Mouse (Mus musculus) activated CD4-positive, CD25-positive, alpha-beta regulatory T cell, adult 4 months (primary cell): Measurements from ENCODE around the gene Spata25. TPM values are rescaled to one million over a fixed set of nuclear protein-coding genes. Genes with fewer than 3 reads are reported as not detected.
A peak's percentile ranks its signal among the peaks of the same experiment; 100 is the strongest.
"Not testable (repeated sequence)": the region's sequence is repeated elsewhere in the genome, so short reads cannot be mapped to it uniquely, and the experiment has no call there.

Experiments used
- ATAC-seq: one replicate; pipeline ENCODE4 v1.8.0; 2017
- polyA plus RNA-seq, 2 experiments: library from polyadenylated mRNA; unstranded; fragments of 100-300 nt; shearing (Covaris generic); gene quantifications; one replicate each; pipeline ENCODE4 v1.2.1; 2017

Gene Spata25
- not detected for polyA plus RNA-seq

DNA sequence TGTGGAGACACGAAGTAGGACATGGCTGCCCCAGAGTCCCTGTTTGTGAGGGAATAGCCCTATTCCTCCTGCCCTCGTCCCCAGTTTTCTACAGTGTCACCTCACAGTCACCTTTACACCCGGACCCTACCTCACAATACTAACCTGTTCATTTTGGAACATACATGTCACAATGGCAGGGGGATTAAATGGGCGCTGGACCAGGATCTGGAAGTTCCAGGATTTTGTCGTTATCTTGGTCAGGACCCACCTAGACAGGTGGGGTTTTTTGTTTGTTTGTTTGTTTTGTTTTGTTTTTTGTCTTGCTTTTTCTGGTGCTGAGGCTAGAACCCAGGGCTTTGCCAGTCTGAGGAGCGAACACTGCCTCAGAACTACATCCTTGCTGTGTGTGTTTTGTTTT is at the start of gene Spata25:
Spata25 (minus strand) TSS at position 101 of the 400 bp plus-strand sequence.
- no peak for ATAC-seq

DNA sequence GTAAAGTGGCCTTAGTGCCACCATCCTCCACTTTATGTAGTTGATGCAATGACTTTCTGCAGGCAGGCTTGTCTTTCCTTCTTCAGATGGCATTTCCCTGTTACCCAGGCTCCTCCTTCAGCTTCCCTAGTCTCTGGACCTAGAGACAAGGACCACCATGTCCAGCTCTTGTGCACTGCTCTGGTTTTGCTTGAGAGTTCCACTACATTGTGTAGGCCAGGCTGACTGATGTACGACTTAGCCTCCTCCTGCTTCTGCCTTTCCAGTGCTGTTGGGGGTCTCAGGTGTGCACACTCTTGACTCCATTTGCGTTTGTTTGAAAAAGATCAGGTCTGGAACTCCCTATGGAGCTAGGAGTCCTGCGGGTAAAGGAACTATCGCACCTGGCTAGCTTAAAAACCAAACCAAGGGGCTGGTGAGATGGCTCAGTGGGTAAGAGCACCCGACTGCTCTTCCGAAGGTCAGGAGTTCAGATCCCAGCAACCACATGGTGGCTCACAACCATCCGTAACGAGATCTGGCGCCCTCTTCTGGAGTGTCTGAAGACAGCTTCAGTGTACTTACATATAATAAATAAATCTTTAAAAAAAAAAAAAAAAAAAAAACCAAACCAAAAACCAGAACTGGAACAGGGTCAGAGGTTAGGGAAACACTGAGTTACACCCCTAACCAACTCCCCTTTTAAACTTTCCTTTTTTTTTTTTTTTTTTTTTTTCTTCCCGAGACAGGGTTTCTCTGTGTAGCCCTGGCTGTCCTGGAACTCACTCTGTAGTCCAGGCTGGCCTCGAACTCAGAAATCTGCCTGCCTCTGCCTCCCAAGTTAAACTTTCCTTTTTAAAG is 49.3 kb upstream of the Spata25 start:
- ATAC-seq, result not testable (repeated sequence)

DNA sequence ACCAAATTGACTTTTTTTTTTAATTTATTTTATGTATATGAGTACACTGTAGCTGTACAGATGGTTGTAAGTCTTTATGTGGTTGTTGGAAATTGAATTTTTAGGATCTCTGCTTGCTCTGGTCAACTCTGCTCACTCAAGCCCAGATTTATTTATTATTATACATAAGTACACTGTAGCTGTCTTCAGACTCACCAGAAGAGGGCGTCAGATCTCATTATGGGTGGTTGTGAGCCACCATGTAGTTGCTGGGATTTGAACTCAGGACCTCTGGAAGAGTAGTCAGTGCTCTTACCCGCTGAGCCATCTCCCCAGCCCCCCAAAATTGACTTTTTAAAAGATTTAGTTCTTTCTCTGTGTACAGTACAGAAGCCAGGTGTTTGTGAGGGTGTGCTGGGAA is 47.3 kb upstream of the Spata25 start:
- not testable (repeated sequence) for ATAC-seq

DNA sequence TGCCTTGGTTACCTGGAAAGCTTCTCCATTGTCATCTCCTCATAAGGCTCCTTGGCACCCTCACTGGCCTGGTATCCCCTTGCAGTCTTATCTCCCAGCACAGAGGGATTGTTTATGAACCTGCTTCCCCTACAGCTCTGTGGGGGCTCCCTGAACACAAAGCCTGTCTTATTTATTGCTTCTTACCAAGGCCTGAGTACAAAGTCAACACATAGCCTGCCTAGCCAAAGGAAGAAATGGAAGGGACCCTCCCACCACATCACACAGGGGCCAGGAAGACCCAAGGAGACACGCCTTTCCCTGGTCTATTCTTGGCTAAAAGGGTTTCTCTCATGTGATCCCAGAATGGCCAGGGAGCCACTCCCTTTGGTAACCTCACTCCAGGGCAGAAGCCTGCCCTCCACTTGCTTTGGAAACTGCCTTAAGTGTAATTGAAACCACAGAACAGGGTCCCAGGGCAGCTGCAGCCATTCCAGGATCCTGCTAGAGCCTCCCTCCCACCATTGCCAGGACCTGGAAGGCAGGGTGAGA is 46.0 kb upstream of the Spata25 start:
- ATAC-seq, result no peak

DNA sequence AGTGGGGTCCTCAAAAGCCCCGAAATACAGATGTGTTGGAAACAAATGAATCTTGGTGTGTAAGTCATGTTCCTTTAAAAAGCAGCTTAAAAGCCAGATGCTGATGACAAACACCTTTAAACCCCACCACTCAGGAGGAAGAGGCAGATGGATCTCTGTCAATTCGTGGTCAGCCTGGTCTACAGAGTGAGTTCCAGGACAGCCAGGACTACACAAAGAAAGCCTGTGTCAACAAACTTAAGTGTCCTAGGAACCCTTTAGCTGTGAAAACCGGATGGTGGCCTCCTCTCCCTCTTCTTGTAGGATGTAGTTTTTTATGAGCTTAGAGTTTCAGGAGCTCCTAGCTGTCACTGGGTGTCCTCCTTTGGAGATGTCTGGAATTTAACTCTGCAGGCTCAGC is 45.3 kb upstream of the Spata25 start:
- ATAC-seq, result no peak

DNA sequence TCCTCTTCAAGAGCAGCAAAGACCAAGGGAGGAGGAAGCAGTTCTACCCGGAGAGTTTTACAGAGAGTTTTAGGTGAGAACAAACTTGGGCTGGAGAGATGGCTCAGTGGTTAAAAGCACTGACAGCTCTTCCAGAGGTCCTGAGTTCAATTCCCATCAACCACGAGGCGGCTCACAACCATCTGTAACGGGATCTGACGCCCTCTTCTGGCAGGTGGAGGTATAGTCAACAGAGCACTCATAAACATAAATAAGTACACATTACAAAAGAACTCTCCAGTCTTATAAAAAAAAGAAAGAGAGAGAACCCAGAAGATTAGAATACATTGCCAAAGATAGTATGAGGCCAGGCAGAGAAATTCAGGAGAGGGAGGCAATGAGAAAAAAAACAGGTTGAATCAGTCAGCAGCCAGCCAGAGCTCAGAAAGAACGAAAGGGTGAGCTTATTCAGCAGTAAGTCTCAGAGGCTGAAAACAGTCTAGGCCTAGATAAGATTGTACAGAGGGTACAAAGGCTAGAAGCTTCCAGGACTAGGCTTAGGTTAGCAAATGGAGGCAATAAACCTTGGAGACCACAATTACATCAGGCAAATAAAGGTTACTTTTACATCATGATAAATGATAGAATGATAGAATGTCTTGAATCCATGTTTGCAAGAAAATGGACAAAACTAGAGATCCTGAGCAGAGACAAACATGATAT is 43.4 kb upstream of the Spata25 start:
- ATAC-seq, result no peak

DNA sequence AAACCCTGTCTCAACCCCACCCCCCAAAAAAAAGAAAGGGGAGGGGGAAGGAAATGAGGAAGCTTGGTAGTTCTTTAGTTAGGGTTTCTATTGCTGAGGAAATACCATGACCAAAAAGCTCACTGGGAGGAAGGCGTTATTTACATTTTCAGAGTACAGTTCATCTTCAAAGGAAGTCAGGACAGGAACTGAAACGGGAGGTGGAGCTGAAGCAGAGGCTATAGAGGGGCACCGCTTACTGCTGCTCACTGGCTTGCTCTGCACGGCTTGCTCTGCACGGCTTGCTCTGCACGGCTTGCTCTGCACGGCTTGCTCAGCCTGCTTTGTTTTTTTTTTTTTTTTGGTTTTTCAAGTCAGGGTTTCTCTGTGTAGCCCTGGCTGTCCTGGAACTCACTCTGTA is 40.2 kb upstream of the Spata25 start:
- peak; percentile 73 for ATAC-seq

DNA sequence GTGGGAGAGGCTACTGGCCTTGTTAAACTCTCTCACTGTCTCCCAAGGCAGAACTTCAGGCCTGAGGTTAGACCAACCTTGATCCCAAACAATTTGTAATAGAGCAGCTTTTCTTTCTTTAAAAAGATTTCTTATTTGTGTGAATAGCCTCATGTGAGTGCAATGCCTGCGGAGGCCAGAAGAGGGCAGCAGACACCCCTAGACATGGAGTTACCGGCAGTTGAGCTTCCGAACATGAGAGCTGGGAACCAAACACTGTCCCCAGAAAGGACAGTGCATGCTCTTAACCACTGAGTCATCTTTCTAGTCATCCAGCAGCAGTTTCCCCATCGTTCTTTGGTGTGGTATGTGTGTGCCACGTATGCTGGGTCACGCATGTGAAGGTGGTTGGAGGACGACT is 39.2 kb upstream of the Spata25 start:
- ATAC-seq, result no peak

DNA sequence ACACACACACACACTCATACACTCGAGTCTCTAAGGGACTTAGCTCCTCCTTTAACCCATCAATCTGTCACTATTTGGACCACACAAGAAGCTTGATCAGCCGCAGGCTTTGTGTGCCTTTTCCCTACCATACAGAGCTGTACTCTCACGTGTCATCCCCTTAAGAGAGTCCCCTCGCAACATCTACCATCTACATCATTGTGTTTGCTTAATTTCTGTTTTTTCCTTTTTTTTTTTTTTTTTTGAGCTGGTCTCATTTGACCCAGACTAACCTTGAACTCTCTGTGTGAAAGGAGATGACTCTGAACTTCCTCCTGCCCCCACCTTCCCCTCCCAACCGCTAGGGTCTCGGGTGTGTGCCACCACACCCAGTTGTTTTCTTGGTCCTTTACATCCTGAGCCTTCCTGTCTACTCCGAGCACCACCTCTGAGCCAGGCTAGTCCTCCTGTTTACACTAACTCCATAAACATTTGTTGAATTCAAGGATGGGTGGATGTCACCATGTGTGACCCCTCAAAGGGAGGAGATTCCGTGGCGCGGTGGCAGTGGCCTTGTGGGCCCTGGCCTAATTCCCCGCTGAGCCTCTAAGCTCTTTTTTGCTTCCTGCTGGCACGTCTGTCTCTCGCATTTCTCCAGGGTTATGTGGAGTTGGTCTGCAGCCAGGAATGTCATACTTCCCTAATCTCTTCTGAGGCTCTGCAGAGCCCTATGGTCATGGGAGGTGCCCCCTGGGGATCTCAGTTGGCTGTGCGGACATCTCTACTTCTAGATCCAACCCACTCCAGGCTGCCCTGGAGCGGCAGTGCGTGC is 38.6 kb upstream of the Spata25 start:
- peak; percentile 58 for ATAC-seq

DNA sequence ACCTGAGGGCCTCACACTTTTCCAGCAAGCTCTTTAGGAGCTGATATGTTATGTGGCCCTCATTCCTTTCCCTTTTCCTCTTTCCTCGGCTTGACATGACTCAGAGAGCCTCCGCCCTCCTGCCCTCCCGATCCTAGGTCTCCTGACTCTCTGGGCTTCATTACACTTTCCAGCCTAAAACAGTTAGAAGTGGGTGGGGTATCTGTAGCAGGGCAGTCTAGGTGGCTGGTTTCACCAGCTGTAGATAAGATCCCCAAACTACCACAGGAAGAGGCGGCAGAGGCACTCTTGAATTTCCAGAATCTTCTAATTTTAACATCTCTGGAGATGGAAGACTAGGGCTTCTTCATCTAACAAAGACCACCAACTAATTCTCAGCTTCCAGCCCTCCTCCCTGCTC is 36.3 kb upstream of the Spata25 start:
- ATAC-seq, result no peak

DNA sequence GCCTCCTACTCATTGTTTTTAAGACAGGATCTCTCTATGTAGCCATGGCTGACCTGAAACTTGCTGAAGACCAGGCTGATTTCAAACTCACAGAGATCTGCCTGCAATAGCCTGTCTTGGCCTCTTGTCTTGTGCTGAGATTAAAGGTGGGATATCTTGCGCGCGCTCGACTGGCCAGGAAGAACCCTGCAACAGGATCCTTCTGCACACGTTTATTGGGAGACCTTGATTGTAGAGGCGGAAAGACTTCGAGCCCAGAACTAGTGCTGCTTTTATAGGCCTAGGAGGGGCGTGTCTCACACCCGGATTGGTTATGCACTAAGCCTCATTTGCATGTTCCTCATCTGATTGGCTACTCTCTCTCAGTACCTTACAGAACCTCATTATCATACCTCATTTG is 35.1 kb upstream of the Spata25 start:
- ATAC-seq, result not testable (repeated sequence)

DNA sequence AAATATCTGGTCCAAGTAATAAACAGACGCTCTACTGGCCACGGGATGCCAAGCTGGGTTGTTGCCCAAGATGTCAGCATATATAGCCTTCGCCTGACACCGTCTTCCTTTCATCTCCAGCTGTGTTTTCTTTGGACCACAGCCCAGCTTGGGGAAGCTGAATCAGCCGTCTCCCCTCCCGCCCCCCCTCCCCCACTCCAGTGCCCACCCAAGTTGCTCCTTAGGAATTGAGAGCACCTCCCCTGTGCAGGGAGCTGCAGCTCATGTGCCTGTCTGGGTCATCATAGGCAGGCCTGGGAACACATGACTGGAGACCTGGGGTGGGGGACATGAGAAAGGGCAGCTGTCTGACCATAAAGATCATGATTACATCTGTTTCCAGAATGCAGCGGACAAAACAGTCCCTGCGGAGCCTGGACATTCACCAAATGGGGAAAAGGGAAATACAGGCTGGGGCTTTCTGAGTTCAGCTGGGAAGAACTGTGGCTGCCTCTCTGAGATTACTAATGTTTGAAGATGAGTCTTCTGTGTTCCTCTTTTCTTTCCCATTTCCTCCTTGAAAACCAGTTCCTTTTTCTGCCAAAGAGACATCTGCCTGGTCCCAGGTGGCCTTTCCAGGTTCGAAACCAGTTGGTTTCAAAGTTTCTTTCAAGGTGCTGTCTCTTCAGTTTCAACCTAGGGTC is 34.0 kb upstream of the Spata25 start:
- no peak for ATAC-seq

DNA sequence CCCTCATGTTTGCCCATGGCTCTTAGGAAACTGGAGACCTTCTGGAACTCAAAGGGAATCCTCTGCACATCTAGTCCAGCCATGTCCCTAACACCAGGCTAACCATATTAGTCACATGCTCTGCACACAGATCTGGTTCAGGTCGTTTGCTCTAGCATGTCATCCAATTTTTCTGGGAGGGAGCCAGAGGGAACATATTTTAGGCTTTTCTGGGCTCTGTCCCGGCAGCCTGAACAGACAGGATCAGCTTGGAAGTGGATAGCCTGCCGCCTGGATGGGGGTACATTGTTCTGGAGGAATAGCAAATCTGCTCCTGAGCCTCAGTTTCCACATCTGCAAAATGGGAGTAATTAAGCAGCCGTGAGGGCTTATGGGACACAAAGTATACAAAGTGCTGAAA is 32.8 kb upstream of the Spata25 start:
- no peak for ATAC-seq

DNA sequence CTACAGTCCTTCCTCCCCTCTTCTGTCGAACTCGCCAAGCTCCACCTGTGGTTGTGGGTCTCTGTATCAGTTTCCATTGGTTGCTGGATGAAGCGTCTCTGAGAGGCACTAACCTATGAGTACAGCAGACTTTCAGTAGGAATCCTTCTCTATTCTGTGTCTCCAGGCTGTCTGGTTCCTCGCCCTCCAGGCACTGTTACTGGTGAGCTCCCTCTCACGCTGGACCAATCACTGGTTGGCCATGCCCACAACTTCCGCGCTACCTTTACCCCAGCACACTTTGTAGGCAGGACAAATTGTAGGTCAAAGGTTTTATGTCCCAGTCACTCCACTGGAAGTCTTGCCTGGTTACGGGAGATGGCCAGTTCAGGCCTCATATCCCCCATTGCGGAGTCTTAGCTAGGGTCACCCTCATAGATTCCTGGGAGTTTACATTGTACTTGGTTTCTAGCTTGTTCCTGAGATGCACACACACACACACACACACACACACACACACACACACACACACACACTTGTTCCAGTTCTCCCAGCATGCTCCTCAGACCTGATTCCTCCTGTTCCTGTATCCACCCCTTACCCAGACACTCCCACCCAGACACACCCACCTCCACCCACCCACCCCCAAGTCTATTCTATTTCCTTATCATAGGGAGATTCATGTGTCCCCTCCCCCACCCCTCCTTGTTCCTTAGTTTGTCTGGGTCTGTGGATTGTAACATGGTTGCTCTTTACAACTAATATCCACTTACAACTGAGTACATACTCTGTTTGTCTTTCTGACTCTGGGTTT is 31.5 kb upstream of the Spata25 start:
- ATAC-seq, result no peak

DNA sequence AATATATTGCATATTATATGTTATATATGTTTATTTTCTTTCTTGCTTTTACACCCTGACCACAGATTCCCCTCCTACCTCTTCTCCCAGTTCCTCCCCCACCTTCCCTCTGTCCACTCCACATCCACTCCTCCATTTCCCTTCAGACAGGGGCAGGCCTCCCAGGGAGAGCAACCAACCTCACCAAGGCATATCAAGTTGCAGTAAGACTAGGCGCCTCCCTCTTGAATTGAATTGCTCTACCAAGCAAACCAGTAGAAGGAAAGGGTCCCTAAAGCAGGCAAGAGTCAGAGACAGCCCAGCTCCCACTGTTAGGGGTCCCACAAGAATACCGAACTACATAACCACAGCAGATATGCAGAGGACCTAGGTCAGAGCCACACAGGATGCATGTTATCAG is 30.8 kb upstream of the Spata25 start:
- no peak for ATAC-seq

DNA sequence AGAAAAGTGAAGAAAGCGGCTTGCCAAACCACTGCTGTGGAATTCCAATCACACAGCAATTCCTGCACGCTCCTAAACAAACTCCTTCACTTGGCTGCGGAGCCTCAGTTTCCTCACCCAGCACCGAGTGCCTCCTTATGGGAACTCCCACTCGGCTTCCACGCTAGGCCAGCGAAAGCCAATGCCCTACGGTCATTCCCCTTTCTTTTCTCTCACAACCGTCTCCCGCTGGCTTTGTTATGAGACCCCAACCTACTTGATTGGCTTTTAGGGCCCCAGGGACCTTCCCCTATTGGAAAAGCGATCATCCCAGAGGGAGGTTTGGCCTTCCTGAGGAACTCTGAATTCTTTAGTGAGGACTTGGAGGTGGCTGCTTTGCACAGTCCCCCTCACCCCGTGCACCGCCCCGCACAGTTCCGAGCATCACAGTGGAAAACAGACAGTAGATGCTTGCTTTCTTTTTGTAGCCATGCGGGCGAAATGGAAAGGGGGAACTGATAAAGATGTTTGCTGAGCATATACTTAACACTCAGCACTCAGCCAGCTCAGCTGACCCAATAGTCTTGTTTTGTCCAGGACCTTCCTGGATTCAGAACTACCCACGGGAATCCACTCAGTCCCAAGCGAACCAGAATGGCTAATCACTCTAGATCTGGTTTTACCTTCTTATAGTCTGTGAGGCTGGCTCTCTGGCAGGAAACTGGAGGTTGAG is 29.7 kb upstream of the Spata25 start:
- ATAC-seq, result no peak

DNA sequence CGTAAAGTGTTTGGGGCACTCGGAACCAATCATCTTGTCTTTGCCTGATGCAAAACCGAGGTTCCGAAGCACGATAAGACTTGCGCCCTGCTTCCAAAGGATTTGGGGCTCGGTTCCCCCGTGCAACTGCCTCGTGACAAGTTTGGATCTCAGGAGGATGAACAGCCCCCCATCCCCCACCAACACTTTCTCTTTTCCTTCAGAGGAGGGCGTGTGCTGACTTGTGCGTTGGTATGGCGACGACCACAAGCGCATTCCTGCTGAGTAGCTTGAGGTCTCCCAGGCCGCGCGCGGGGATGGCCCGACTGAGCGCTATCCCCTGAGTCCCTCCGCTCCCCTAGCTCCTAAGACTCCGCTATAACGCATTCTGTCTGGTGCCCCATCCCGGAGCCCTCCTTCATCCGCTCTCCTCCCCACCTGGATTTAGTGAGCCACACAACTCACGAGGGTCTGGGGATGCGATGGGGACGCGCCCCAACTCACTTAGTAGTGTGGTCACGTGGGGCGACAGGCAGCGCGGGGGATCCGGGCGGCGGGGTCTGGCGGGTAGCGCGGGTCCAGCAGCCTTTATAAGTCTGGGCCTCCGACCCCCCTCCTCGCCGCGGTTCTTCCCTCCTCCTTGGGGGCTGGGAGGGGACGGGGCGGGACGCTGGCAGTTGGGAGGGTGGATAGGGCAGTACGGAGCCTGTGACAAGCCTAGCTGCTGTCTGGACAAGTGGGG is 28.9 kb upstream of the Spata25 start, which contains the start of gene Pltp:
Pltp (minus strand) TSS at position 611 of the 721 bp plus-strand sequence.
- peak; percentile 71 for ATAC-seq

DNA sequence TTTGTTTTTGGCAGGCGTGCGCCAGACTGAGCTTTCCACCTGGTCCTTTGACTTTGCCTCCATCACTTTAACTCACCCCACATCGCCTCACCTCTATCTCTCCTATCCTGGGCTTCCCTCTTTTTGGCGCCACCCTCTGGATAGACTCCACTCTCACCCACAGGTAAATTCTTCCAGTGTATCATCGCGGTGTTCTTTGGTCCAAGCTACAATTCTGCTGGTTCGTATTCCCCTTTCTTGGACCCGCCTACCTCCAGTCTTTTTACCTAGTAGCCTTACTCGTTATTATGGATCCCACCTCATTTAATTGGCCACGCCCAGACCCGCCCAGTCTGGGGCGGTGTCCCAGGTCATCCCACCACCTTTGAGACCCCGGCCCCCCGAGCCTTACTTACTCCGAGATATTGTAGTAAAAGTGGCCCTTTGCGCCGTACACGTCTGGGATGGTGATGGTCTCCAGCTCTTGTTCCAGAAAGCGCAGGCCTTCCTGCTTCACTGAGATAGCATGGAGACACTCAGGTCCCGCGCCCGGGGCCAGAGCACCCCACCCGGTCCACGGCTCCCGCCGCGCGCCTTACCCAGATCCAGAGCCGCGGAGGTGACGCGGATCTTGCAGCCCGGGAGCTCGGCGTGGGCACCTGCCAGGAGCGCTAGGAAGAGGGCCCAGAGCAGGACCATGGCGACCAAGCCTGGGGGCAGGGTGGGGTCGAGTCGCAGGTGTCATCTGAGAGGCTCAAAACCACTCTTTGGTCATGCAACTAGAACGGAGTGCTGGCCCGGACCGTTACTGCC is 28.2 kb upstream of the Spata25 start:
- ATAC-seq, result peak; percentile 17

DNA sequence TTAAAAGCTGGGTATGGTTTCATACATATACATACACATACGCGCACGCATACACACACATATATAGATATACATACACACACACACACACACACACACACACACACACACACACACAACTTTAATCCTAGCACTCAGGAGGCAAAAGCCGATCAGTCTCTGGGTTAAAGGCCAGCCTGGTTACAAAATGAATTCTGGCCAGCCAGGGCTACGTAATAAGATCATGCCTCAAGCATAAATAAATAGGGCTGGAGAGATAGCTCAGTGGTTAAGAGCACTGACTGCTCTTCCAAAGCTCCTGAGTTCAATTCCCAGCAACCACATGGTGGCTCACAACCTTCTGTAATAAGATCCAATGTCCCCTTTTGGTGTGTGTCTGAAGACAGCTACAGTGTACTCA is 27.2 kb upstream of the Spata25 start:
- not testable (repeated sequence) for ATAC-seq
